In the genomic region with DNA sequence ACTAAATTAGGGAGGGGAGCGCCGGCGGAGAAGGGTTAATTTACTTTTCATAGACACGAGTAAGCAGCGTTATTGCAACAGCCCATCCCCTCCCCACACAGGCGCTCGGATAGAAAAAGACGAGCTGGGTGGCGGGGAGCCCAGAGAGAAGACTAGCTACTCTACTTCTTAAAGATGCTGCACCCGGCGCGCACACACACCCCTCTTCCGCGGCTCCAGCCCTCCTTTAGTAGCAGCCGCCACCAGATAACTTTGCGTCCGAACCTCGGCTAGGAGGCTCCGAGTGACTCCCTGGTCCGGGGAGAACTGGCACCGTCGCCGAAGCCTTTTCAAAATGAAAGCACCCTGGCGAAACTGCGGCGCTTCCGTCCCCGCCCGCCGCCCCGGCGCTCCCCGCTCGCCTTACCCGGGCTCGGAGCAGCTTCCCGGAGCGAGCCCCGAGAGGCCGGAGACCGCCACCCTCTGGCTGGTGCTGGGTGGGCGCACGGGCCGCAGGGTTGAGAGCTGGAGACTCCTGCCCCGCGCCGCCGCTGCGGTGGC, we compare ENCODE assay signal across 8 mouse cellular contexts. TPM values are rescaled to one million over a fixed set of nuclear protein-coding genes. Genes with fewer than 3 reads are reported as not detected.
A peak's percentile ranks its signal among the peaks of the same experiment; 100 is the strongest.
DNase-seq lines count a peak whose midpoint lies in the region; ATAC-seq and TF ChIP-seq lines count a peak whose summit lies in the region.

No protein-coding gene starts in this region.

- peaks cover 86% of the 10 kb centered on the region for H3K27me3 ChIP-seq in embryonic facial prominence, embryonic 14.5 days (replicated peaks; ENCODE audit: control insufficient read depth, insufficient read depth, low read length)
- H3K27me3 ChIP-seq in heart, postnatal 0 days (ENCODE audit: control insufficient read depth, insufficient read depth, low read length) = peaks cover 95% of the 10 kb centered on the region
- H3K27me3 ChIP-seq in limb, embryonic 10.5 days (ENCODE audit: low read depth, poor library complexity, severe bottlenecking) = peaks cover 100% of the 10 kb centered on the region
- H3K27me3 ChIP-seq in spleen, adult 2 months (ENCODE audit: control insufficient read depth, insufficient read depth, low read length) = peaks cover 17% of the 10 kb centered on the region

- no peak for TF ChIP-seq POLR2A in spleen, adult 2 months (IDR thresholded peaks at IDR 0.05; ENCODE audit: low read depth, low read length)

- H3K9ac ChIP-seq in embryonic facial prominence, embryonic 14.5 days (ENCODE audit: low read depth, low read length) = peak overlapping the region; percentile 63
- peak overlapping the region; percentile 57 for H3K9ac ChIP-seq in heart, postnatal 0 days (replicated peaks; ENCODE audit: low read depth, low read length)

- H3K4me2 ChIP-seq in embryonic facial prominence, embryonic 14.5 days (ENCODE audit: low read depth, low read length) = peak overlapping the region; percentile 100
- H3K4me2 ChIP-seq in heart, postnatal 0 days (ENCODE audit: low read depth, low read length) = peak overlapping the region; percentile 99

- H3K9me3 ChIP-seq in embryonic facial prominence, embryonic 14.5 days (ENCODE audit: control insufficient read depth, low read length) = no peaks in the 10 kb centered on the region
- H3K9me3 ChIP-seq in heart, postnatal 0 days (replicated peaks; ENCODE audit: control insufficient read depth, low read length) = no peaks in the 10 kb centered on the region
- H3K9me3 ChIP-seq in limb, embryonic 10.5 days (replicated peaks) = no peaks in the 10 kb centered on the region

- H3K4me3 ChIP-seq in embryonic facial prominence, embryonic 14.5 days (ENCODE audit: low read depth, low read length) = peak overlapping the region; percentile 63
- peak overlapping the region; percentile 74 for H3K4me3 ChIP-seq in heart, postnatal 0 days (ENCODE audit: low read depth, low read length)
- peak overlapping the region; percentile 66 for H3K4me3 ChIP-seq in limb, embryonic 10.5 days
- H3K4me3 ChIP-seq in spleen, adult 2 months (ENCODE audit: extremely low read depth, insufficient read depth, insufficient read length) = peak overlapping the region; percentile 65

- WGBS in embryonic facial prominence, embryonic 14.5 days = under 1% methylated on average over 28 of the region's 49 CpGs
- WGBS in heart, postnatal 0 days = under 1% methylated on average over 49 of the region's 49 CpGs
- WGBS in limb, embryonic 10.5 days = under 1% methylated on average over 48 of the region's 49 CpGs
- WGBS in spleen, adult 2 months = under 1% methylated on average over 49 of the region's 49 CpGs

- TF ChIP-seq CTCF in heart, postnatal 0 days (IDR thresholded peaks at IDR 0.05; ENCODE audit: low read depth) = no peak
- no peak for TF ChIP-seq CTCF in spleen, adult 2 months (IDR thresholded peaks at IDR 0.05; ENCODE audit: extremely low read depth, insufficient read depth, insufficient read length, insufficient replicate concordance)

- H3K27ac ChIP-seq in embryonic facial prominence, embryonic 14.5 days (replicated peaks; ENCODE audit: low read depth, low read length) = 0 out of 2 replicates have a peak overlapping the region, but pooled peaks have one; percentile 10
- no peak overlapping the region for H3K27ac ChIP-seq in heart, postnatal 0 days (ENCODE audit: low read depth)
- H3K27ac ChIP-seq in limb, embryonic 10.5 days = peak overlapping the region; percentile 78
- peak overlapping the region; percentile 72 for H3K27ac ChIP-seq in spleen, adult 2 months (ENCODE audit: insufficient read depth, low read length)

- no peaks in the 10 kb centered on the region for H3K36me3 ChIP-seq in embryonic facial prominence, embryonic 14.5 days (ENCODE audit: control insufficient read depth, insufficient read depth, low read length)
- no peaks in the 10 kb centered on the region for H3K36me3 ChIP-seq in heart, postnatal 0 days (replicated peaks; ENCODE audit: control insufficient read depth, insufficient read depth, low read length)
- no peaks in the 10 kb centered on the region for H3K36me3 ChIP-seq in limb, embryonic 10.5 days
- no peaks in the 10 kb centered on the region for H3K36me3 ChIP-seq in spleen, adult 2 months (ENCODE audit: control insufficient read depth, insufficient read depth, low read length)

- H3K4me1 ChIP-seq in embryonic facial prominence, embryonic 14.5 days (ENCODE audit: control insufficient read depth, insufficient read depth, low read length) = peaks cover 13% of the 10 kb centered on the region
- H3K4me1 ChIP-seq in heart, postnatal 0 days (ENCODE audit: control insufficient read depth, insufficient read depth) = peaks cover 17% of the 10 kb centered on the region
- H3K4me1 ChIP-seq in limb, embryonic 10.5 days = peaks cover 80% of the 10 kb centered on the region
- no peaks in the 10 kb centered on the region; the same call in 1 of the 2 replicates for H3K4me1 ChIP-seq in spleen, adult 2 months (ENCODE audit: control insufficient read depth, insufficient read depth, insufficient read length)

- ATAC-seq in embryonic facial prominence, embryonic 14.5 days (ENCODE audit: low read depth) = peak; percentile 58
- peak; percentile 43; the same call in 1 of the 2 replicates for ATAC-seq in heart, postnatal 0 days (ENCODE audit: insufficient read depth, low read depth)
- 0 out of 2 replicates have a peak, but pooled peaks have one; percentile 13 for ATAC-seq in megakaryocyte progenitor cell, adult 5-6 weeks (replicated peaks; ENCODE audit: poor library complexity)

- no peak for TF ChIP-seq EP300 in heart, postnatal 0 days (IDR thresholded peaks at IDR 0.05; ENCODE audit: low read depth)

- peak; percentile 60 for DNase-seq in CD4-positive, CD25-positive, alpha-beta regulatory T cell, adult 2 months (ENCODE audit: low read depth, low spot score)
- DNase-seq in MN1 (ENCODE audit: low spot score) = peak; percentile 26
- peak; percentile 41 for DNase-seq in embryonic facial prominence, embryonic 14.5 days (ENCODE audit: low spot score)
- DNase-seq in heart, postnatal 0 days (ENCODE audit: low spot score) = no peak
- no peak for DNase-seq in limb, embryonic 10.5 days (ENCODE audit: low spot score)
- peak in 1 of 2 experiments; percentile 25 for DNase-seq in spleen, adult 2 months (ENCODE audit: low read depth in 1 of 2, low spot score in 2 of 2)
- DNase-seq in cerebellum, adult 9-11 months = no peak

RNA-seq across cellular contexts. Expression of gene Ntng2, which starts 0.7 kb away (rescaled TPM):
- 0.85 and 1.0 TPM in 2 replicates for polyA plus RNA-seq in embryonic facial prominence, embryonic 14.5 days (2014; fragmentation: Nextera tagmentation; extraction: Ambion mirVana)
- 0.73 TPM in 1 of 2 replicates, not detected in the other for total RNA-seq in heart, postnatal 0 days (2014; rRNA removed; ENCODE audit: low replicate concordance)
- 0.12 and 0.29 TPM in 2 replicates for polyA plus RNA-seq in heart, postnatal 0 days (2015; fragmentation: Nextera tagmentation; extraction: Ambion mirVana)
- polyA plus RNA-seq in limb, embryonic 10.5 days (2016; fragmentation: Nextera tagmentation; extraction: Ambion mirVana) = 0.16 and 0.50 TPM in 2 replicates
- total RNA-seq in megakaryocyte progenitor cell, adult 5-6 weeks (2015) = 9.4 and 9.9 TPM in 2 replicates
- total RNA-seq in megakaryocyte progenitor cell, adult 5-6 weeks (2017) = 1.5 and 1.8 TPM in 2 replicates
- 40.6 and 51.0 TPM in 2 replicates for polyA plus RNA-seq in spleen, adult 2 months (2012; rRNA removed)

Comparison
In these comparisons a context has a peak if more than half of its experiments do, and no peak if none do; other contexts are left out.
1. DNase-seq: peak in CD4-positive, CD25-positive, alpha-beta regulatory T cell, adult 2 months (single experiment), MN1 (single experiment) and embryonic facial prominence, embryonic 14.5 days (single experiment); none in heart, postnatal 0 days (single experiment), limb, embryonic 10.5 days (single experiment) and cerebellum, adult 9-11 months (single experiment).
2. RNA of gene Ntng2, which starts 0.7 kb away (polyA plus RNA-seq): 40.6 to 51.0 TPM in spleen, adult 2 months; 0.85 to 1.0 TPM in embryonic facial prominence, embryonic 14.5 days, 0.16 to 0.50 TPM in limb, embryonic 10.5 days and 0.12 to 0.29 TPM in heart, postnatal 0 days; every median in the first group is over 10 times any median in the second.
3. Peak in every context shown above with its lines, with median percentiles within 50 percentile points of each other: ATAC-seq and H3K4me3 ChIP-seq.